Mouse (Mus musculus): ENCODE data around the gene Msantd1. TPM values are rescaled to one million over a fixed set of nuclear protein-coding genes. Genes with fewer than 3 reads are reported as not detected.

Msantd1 gene
- polyA plus RNA-seq, 1 experiment from 2014 or later, result 0.80 TPM

- 69% methylated on average over 2 of the region's 2 CpGs for whole genome bisulfite sequencing
- no peaks in the 10 kb centered on the region; the same call in 1 of the 2 replicates for H3K36me3 ChIP-seq (replicated peaks; ENCODE audit: control insufficient read depth, insufficient read depth, low read depth, low read length)
- ATAC-seq (replicated peaks; ENCODE audit: insufficient number of reproducible peaks, low FRiP score, low TSS enrichment, low read depth), result no peak
Measured at GRCm38 (mm10) chr5:34957015-34957414, 49.2 kb downstream of the Msantd1 start.

GRCm38 (mm10) chr5:34960021-34960420 lies 52.2 kb downstream of the Msantd1 start:
- DNase-seq (ENCODE audit: low spot score) (no peak), ATAC-seq (replicated peaks; ENCODE audit: insufficient number of reproducible peaks, low FRiP score, low TSS enrichment, low read depth) (no peak)
- 84% methylated on average over 1 of the region's 1 CpGs for WGBS
- H3K27ac ChIP-seq (replicated peaks; ENCODE audit: low read depth, low read length), result no peak overlapping the region
- no peaks in the 10 kb centered on the region for H3K9me3 ChIP-seq (replicated peaks; ENCODE audit: control insufficient read depth, low read length)
- no peaks in the 10 kb centered on the region for H3K27me3 ChIP-seq (ENCODE audit: control insufficient read depth, insufficient read depth, low read length)
- no peaks in the 10 kb centered on the region; the same call in 1 of the 2 replicates for H3K4me1 ChIP-seq (ENCODE audit: control insufficient read depth, insufficient read depth, low read length)
- H3K4me3 ChIP-seq (ENCODE audit: low read depth, low read length), result no peak overlapping the region
- H3K9ac ChIP-seq (replicated peaks; ENCODE audit: low read length), result no peak overlapping the region
- no peak overlapping the region for H3K4me2 ChIP-seq (ENCODE audit: low read depth, low read length)
- no peaks in the 10 kb centered on the region; the same call in none of the 2 replicates for H3K36me3 ChIP-seq (replicated peaks; ENCODE audit: control insufficient read depth, insufficient read depth, low read depth, low read length)

More at GRCm38 (mm10) chr5:34957015-34957414, 49.2 kb downstream of the Msantd1 start:
- Histone ChIP-seq H3K9me3 (replicated peaks; ENCODE audit: control insufficient read depth, low read length) (no peaks in the 10 kb centered on the region), H3K4me1 (ENCODE audit: control insufficient read depth, insufficient read depth, low read length) (no peaks in the 10 kb centered on the region; the same call in 1 of the 2 replicates), H3K27me3 (ENCODE audit: control insufficient read depth, insufficient read depth, low read length) (no peaks in the 10 kb centered on the region), H3K4me3 (ENCODE audit: low read depth, low read length) (no peak overlapping the region), H3K9ac (replicated peaks; ENCODE audit: low read length) (no peak overlapping the region), H3K4me2 (ENCODE audit: low read depth, low read length) (no peak overlapping the region), H3K27ac (replicated peaks; ENCODE audit: low read depth, low read length) (no peak overlapping the region)
- no peak for DNase-seq (ENCODE audit: low spot score)

GRCm38 (mm10) chr5:34965531-34965930 lies 57.7 kb downstream of the Msantd1 start:
- 92% methylated on average over 12 of the region's 12 CpGs for WGBS
- Histone ChIP-seq H3K4me1 (ENCODE audit: control insufficient read depth, insufficient read depth, low read length) (no peaks in the 10 kb centered on the region; the same call in 1 of the 2 replicates), H3K9me3 (replicated peaks; ENCODE audit: control insufficient read depth, low read length) (no peaks in the 10 kb centered on the region), H3K4me2 (ENCODE audit: low read depth, low read length) (no peak overlapping the region), H3K36me3 (replicated peaks; ENCODE audit: control insufficient read depth, insufficient read depth, low read depth, low read length) (peaks cover 8% of the 10 kb centered on the region), H3K9ac (replicated peaks; ENCODE audit: low read length) (no peak overlapping the region), H3K4me3 (ENCODE audit: low read depth, low read length) (no peak overlapping the region), H3K27ac (replicated peaks; ENCODE audit: low read depth, low read length) (no peak overlapping the region), H3K27me3 (ENCODE audit: control insufficient read depth, insufficient read depth, low read length) (no peaks in the 10 kb centered on the region)
- DNase-seq (ENCODE audit: low spot score), result no peak
- ATAC-seq (replicated peaks; ENCODE audit: insufficient number of reproducible peaks, low FRiP score, low TSS enrichment, low read depth), result no peak

GRCm38 (mm10) chr5:34968386-34968785 lies 60.6 kb downstream of the Msantd1 start:
- no peak for DNase-seq (ENCODE audit: low spot score)
- no peak for ATAC-seq (replicated peaks; ENCODE audit: insufficient number of reproducible peaks, low FRiP score, low TSS enrichment, low read depth)
- 85% methylated on average over 5 of the region's 5 CpGs for WGBS
- Histone ChIP-seq H3K27ac (replicated peaks; ENCODE audit: low read depth, low read length) (no peak overlapping the region), H3K4me1 (ENCODE audit: control insufficient read depth, insufficient read depth, low read length) (no peaks in the 10 kb centered on the region), H3K9me3 (replicated peaks; ENCODE audit: control insufficient read depth, low read length) (no peaks in the 10 kb centered on the region), H3K9ac (replicated peaks; ENCODE audit: low read length) (no peak overlapping the region), H3K4me3 (ENCODE audit: low read depth, low read length) (no peak overlapping the region), H3K36me3 (replicated peaks; ENCODE audit: control insufficient read depth, insufficient read depth, low read depth, low read length) (peaks cover 8% of the 10 kb centered on the region), H3K4me2 (ENCODE audit: low read depth, low read length) (no peak overlapping the region), H3K27me3 (ENCODE audit: control insufficient read depth, insufficient read depth, low read length) (no peaks in the 10 kb centered on the region)

GRCm38 (mm10) chr5:34972471-34972870 lies 64.7 kb downstream of the Msantd1 start:
- Histone ChIP-seq H3K4me2 (ENCODE audit: low read depth, low read length) (no peak overlapping the region), H3K27ac (replicated peaks; ENCODE audit: low read depth, low read length) (no peak overlapping the region), H3K9ac (replicated peaks; ENCODE audit: low read length) (no peak overlapping the region), H3K4me3 (ENCODE audit: low read depth, low read length) (no peak overlapping the region), H3K4me1 (ENCODE audit: control insufficient read depth, insufficient read depth, low read length) (no peaks in the 10 kb centered on the region), H3K27me3 (ENCODE audit: control insufficient read depth, insufficient read depth, low read length) (no peaks in the 10 kb centered on the region), H3K36me3 (replicated peaks; ENCODE audit: control insufficient read depth, insufficient read depth, low read depth, low read length) (peaks cover 2% of the 10 kb centered on the region), H3K9me3 (replicated peaks; ENCODE audit: control insufficient read depth, low read length) (no peaks in the 10 kb centered on the region)
- ATAC-seq (replicated peaks; ENCODE audit: insufficient number of reproducible peaks, low FRiP score, low TSS enrichment, low read depth), result no peak
- no peak for DNase-seq (ENCODE audit: low spot score)
- 85% methylated on average over 3 of the region's 3 CpGs for WGBS

Other genes starting within 250 kb of the Msantd1 start
- gene Nop14, start 247.9 kb upstream of the Msantd1 start, polyA plus RNA-seq (2014; fragmentation: Nextera tagmentation; extraction: Ambion mirVana), result 35.0 and 40.8 TPM in 2 replicates
- gene Grk4, start 247.6 kb upstream of the Msantd1 start, polyA plus RNA-seq (2014; fragmentation: Nextera tagmentation; extraction: Ambion mirVana), result 1.4 and 3.0 TPM in 2 replicates
- 11.3 and 11.4 TPM in 2 replicates for gene Htt, start 146.3 kb upstream of the Msantd1 start, polyA plus RNA-seq (2014; fragmentation: Nextera tagmentation; extraction: Ambion mirVana)
- 33.7 and 34.4 TPM in 2 replicates for gene Rgs12, start 41.4 kb downstream of the Msantd1 start, polyA plus RNA-seq (2014; fragmentation: Nextera tagmentation; extraction: Ambion mirVana)
- 0.35 TPM in 1 of 2 replicates, not detected in the other for gene Hgfac, start 133.5 kb downstream of the Msantd1 start, polyA plus RNA-seq (2014; fragmentation: Nextera tagmentation; extraction: Ambion mirVana)
- gene Dok7, start 148.8 kb downstream of the Msantd1 start, polyA plus RNA-seq (2014; fragmentation: Nextera tagmentation; extraction: Ambion mirVana), result 0.24 and 0.43 TPM in 2 replicates
- gene Lrpap1, start 197.8 kb downstream of the Msantd1 start, polyA plus RNA-seq (2014; fragmentation: Nextera tagmentation; extraction: Ambion mirVana), result 92.2 and 92.3 TPM in 2 replicates

Measured in embryonic facial prominence, embryonic 11.5 days (tissue).